Comparison of ENCODE assay signal across 8 mouse cellular contexts in the genomic region with DNA sequence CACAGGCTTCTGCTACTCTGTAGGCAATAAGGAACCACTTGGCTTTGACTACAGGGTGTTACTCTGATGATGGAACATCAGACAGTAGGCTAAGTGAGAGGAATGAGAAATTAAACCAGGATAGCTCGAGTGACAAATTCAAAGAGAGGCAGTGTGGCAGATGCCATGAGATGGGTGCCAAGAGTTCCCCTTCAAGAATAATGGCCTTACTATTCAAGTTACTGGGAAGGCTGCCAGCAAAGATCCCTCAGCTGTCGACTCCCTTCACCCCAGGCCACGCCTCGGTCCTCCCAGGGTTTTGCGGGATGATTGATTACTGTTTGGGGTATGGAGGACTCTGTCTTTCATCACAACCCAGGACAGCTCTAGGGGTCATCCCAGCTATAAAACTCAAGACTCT. TPM values are rescaled to one million over a fixed set of nuclear protein-coding genes. Genes with fewer than 3 reads are reported as not detected.
DNase-seq lines count a peak whose midpoint lies in the region; ATAC-seq and TF ChIP-seq lines count a peak whose summit lies in the region.

No protein-coding gene starts in this region.

- H3K4me1 ChIP-seq in intestine, embryonic 14.5 days (replicated peaks; ENCODE audit: control insufficient read depth, insufficient read depth, low read length), result peaks cover 8% of the 10 kb centered on the region
- no peaks in the 10 kb centered on the region for H3K4me1 ChIP-seq in intestine, postnatal 0 days (replicated peaks; ENCODE audit: control insufficient read depth, insufficient read depth, low read length)
- no peaks in the 10 kb centered on the region for H3K4me1 ChIP-seq in neural tube, embryonic 15.5 days

- peak overlapping the region; percentile 7; the same call in 1 of the 2 replicates for H3K27ac ChIP-seq in intestine, embryonic 14.5 days (ENCODE audit: low read depth)
- H3K27ac ChIP-seq in intestine, postnatal 0 days (ENCODE audit: low read depth, low read length), result no peak overlapping the region
- H3K27ac ChIP-seq in neural tube, embryonic 15.5 days (replicated peaks), result no peak overlapping the region

- peak; percentile 71; the same call in 1 of the 2 replicates for ATAC-seq in intestine, embryonic 14.5 days (replicated peaks; ENCODE audit: low FRiP score, low TSS enrichment, low read depth)
- no peak for ATAC-seq in intestine, postnatal 0 days
- peak; percentile 87 for ATAC-seq in neural tube, embryonic 15.5 days (ENCODE audit: low FRiP score)

- intact Hi-C loops in left cerebral cortex, postnatal 10 days (cut with DNase I), result no loop called here

- H3K9ac ChIP-seq in intestine, embryonic 14.5 days (ENCODE audit: low read length), result no peak overlapping the region
- H3K9ac ChIP-seq in intestine, postnatal 0 days (ENCODE audit: low read depth, low read length), result no peak overlapping the region
- no peak overlapping the region for H3K9ac ChIP-seq in neural tube, embryonic 15.5 days (replicated peaks)

- 13% methylated on average over 5 of the region's 5 CpGs for WGBS in intestine, embryonic 14.5 days
- 27% methylated on average over 5 of the region's 5 CpGs for WGBS in intestine, postnatal 0 days
- WGBS in neural tube, embryonic 15.5 days, result 14% methylated on average over 5 of the region's 5 CpGs

- TF ChIP-seq CTCF in intestine, postnatal 0 days (IDR thresholded peaks at IDR 0.05; ENCODE audit: low read depth), result no peak

- no peak overlapping the region for H3K4me3 ChIP-seq in intestine, embryonic 14.5 days (ENCODE audit: low read depth, low read length)
- H3K4me3 ChIP-seq in intestine, postnatal 0 days (ENCODE audit: low read depth, low read length), result no peak overlapping the region
- H3K4me3 ChIP-seq in neural tube, embryonic 15.5 days (replicated peaks), result no peak overlapping the region

- H3K27me3 ChIP-seq in intestine, embryonic 14.5 days (replicated peaks; ENCODE audit: control insufficient read depth, insufficient read depth, low read length), result no peaks in the 10 kb centered on the region
- H3K27me3 ChIP-seq in intestine, postnatal 0 days (replicated peaks; ENCODE audit: control insufficient read depth, insufficient read depth, low read length), result no peaks in the 10 kb centered on the region
- no peaks in the 10 kb centered on the region for H3K27me3 ChIP-seq in neural tube, embryonic 15.5 days (replicated peaks)

- H3K36me3 ChIP-seq in intestine, embryonic 14.5 days (ENCODE audit: control insufficient read depth, insufficient read depth, low read length), result no peaks in the 10 kb centered on the region
- no peaks in the 10 kb centered on the region for H3K36me3 ChIP-seq in intestine, postnatal 0 days (ENCODE audit: control insufficient read depth, insufficient read depth)
- H3K36me3 ChIP-seq in neural tube, embryonic 15.5 days, result no peaks in the 10 kb centered on the region

- H3K9me3 ChIP-seq in intestine, embryonic 14.5 days (ENCODE audit: control insufficient read depth, low read length), result no peaks in the 10 kb centered on the region
- no peaks in the 10 kb centered on the region for H3K9me3 ChIP-seq in intestine, postnatal 0 days (ENCODE audit: control insufficient read depth)
- no peaks in the 10 kb centered on the region for H3K9me3 ChIP-seq in neural tube, embryonic 15.5 days (replicated peaks)

- no peak for DNase-seq in intestine, embryonic 14.5 days (ENCODE audit: low spot score)
- DNase-seq in adipocyte (ENCODE audit: low spot score), result peak; percentile 21
- DNase-seq in fibroblast of lung, adult 2 months (ENCODE audit: low read depth), result peak; percentile 30
- DNase-seq in left cerebral cortex, postnatal 10 days (ENCODE audit: extremely low spot score in 1 of 2, low spot score in 2 of 2), result peak; percentile 63 to 76
- no peak for DNase-seq in thymus, postnatal 36 days
- no peak for DNase-seq in heart, postnatal 4 days

- H3K4me2 ChIP-seq in intestine, embryonic 14.5 days (ENCODE audit: low read length), result no peak overlapping the region
- no peak overlapping the region for H3K4me2 ChIP-seq in intestine, postnatal 0 days (replicated peaks; ENCODE audit: low read depth)
- H3K4me2 ChIP-seq in neural tube, embryonic 15.5 days, result no peak overlapping the region

RNA-seq across cellular contexts. Expression of gene Lifr, which starts 28.4 kb away (rescaled TPM):
- polyA plus RNA-seq in intestine, embryonic 14.5 days (2014; fragmentation: Nextera tagmentation; extraction: Ambion mirVana), result 24.1 and 29.3 TPM in 2 replicates
- 6.2 and 6.3 TPM in 2 replicates for polyA plus RNA-seq in intestine, postnatal 0 days (2015; fragmentation: Nextera tagmentation; extraction: Ambion mirVana)
- 10 to 100 TPM; 34.0 to 43.9 TPM for total RNA-seq in left cerebral cortex, postnatal 10 days (2021)
- 18.8 and 22.1 TPM in 2 replicates for polyA plus RNA-seq in neural tube, embryonic 15.5 days (2015; fragmentation: Nextera tagmentation; extraction: Ambion mirVana)
- 10 to 100 TPM; 41.2 to 42.6 TPM for total RNA-seq in heart, postnatal 4 days (2021)

Comparison
In these comparisons a context has a peak if more than half of its experiments do, and no peak if none do; other contexts are left out.
1. DNase-seq: peak in adipocyte (single experiment), fibroblast of lung, adult 2 months (single experiment) and left cerebral cortex, postnatal 10 days (2 of 2); none in intestine, embryonic 14.5 days (single experiment), thymus, postnatal 36 days (0 of 2) and heart, postnatal 4 days (single experiment).